Mouse (Mus musculus): ENCODE results near the gene Zmym2.

Zmym2 gene

DNA sequence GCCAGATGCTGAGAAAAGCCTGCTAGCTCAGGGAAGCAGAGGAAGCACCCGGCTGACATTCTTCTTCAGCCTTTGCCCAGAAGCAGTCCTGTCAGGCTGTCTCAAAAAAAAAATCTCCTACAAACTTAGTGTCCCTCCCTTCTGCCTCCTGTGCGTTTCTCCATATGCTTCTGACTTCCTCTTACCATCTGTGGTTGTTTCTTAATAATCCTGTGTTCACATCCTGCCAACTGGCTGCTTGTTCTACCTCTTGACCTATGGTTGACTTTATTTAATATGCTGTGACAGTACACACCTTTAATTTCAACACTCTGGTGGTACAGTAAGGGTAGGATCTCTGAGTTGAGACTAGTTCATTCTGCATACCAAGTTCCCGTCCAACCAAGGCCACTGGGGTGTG lies 32.1 kb downstream of the Zmym2 start:
- DNase-seq (ENCODE audit: low spot score in 2 of 2): no peak

DNA sequence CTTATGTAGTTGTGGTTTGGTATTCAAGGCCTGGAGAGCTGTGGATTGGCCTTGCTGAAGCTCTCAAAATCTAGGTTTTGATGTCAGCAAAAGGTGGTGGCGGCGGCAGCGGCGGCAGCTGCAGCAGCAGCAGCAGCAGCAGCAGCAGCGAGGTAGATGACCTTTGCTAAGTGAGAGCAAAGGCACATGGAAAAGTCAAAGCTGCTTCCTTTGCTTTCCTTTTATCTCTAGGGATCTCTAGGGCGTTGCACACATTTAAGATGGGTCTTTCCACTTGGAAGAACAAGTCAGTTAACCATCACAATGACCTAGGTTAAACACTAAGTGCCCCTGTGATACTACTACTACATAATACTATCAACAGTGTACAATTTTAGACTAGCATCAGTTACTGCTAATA lies 49.0 kb downstream of the Zmym2 start:
- no peak for DNase-seq (ENCODE audit: low spot score in 2 of 2)

DNA sequence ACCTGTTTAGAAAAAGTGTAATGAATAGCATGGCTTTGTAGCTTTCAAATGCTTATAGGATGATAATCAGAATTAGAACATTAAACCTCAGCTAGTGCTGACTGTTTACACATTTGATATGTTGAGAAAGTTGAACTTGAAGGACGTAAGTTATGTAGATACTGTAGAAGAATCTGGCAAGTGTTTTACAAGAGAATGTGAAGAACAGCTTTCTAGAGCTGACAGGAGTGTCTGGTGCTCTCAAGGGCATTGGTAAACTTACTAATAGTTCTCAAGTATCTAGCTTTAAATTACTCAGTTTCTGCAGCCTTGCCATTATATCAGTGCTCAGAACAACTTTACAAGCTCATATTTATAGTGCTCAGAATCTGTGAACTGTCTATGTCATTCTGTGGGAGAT lies 53.5 kb downstream of the Zmym2 start:
- no peak for DNase-seq (ENCODE audit: low spot score in 2 of 2)

DNA sequence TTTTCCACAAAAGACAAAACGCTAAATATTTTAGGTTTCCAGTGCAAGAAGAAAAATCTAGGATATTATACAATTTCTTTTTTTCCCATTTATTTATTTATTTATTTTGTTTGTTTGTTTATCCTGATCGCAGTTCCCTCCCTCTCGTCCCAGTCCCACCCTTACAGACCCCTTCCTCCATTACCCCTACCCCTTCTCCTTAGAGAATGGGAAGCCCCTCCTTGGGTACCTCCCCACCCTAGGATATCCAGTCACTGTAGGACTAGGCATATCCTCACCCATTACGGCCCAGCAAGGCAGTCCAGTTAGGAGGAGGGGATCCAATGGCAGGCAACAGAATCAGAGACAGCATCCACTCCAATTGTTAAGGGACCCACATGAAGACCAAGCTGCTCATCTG lies 66.5 kb downstream of the Zmym2 start:
- DNase-seq (ENCODE audit: low spot score in 2 of 2): no peak

DNA sequence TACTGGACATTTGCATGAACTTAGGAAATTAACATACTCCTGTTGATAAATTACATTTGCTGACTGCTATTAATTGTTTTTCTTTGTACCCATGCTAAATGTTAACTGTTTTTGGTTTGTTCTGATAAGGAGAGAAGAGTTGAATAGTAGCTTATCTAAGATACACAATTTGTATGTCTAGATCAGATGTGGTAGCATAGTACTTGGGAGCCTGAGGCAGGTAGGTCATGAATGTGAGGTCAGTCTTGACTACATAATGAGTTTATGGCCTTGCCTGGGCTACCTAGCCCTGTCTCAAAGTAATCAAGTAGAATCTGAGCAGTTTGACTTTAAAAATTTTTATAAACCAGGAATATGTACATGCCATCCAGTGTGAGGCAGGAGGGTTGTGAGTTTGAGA lies 67.9 kb downstream of the Zmym2 start:
- no peak for DNase-seq (ENCODE audit: low spot score in 2 of 2)

DNA sequence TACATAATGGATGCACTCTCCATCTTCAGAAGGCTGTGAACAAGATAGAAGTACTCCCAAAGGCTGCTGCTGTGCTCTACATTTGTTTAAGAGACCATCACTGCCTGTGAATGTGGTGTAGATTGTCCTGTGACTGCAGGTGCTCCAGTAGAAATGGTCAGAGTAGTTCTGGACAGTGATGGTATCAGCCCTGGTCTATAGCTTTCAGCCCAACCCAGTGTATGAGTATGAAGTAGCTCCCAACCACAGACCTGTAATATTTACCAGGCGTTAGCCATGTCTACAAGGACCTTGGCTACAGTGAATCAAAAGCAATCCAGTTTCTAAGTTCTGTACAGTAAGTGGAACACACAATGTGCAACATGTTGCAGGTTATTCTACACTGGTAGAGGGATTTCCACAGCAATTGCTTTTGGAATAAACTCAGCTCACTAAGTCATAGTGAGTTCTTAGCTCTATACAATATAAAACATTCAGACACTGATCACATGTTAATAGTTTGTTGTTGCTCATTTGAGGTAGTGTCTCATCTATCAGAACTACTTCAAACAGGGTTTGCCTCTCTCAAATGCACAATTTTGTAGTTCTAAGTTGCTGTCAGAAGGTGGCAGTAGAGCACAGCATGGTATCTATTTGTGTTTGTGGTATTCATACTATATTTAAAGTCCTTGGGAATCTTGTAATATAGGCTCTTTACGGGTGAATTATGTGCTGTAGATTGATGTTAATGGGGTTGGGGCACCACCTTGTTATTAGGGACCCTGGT lies 77.7 kb downstream of the Zmym2 start:
- DNase-seq (ENCODE audit: low spot score in 2 of 2): no peak

DNA sequence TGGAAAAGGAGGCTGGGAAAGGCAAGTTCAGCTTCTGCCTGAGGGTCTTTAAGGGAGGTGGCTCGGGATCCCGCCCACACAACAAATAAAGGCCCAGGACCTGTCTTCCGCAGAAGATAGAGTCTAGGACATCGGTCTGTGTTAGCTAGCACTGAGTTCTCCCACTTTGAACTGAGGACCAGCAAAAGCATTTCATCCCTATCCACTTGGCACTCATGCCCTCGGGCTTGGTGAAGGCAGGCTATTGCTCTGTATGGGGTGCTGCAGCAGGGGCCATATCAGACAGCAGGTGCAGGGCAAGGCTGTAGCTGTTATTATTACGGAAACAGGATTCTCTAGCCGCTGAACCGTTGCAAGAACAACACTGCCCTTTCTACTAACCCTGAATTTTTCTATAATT lies 83.2 kb downstream of the Zmym2 start:
- DNase-seq (ENCODE audit: low spot score in 2 of 2): no peak

DNA sequence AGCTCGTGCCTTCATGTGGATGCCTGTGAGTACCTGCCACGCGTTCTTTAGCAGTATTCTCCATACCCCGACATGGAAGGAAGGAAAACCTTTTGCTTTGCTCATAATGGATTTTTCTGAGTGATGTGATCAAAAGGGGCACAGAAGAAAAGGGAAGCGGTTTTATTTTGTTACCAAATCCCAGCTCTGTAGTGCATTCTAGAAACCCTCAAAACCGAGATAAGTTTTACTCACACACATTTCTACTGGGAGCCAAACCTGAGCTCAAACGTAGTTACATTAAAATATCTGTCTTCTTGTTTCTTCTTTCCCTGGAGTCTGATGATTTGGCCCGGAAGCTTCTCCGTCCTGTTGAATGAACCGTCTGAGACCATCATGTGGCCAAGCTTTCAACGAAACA lies 83.7 kb downstream of the Zmym2 start:
- no peak for DNase-seq (ENCODE audit: low spot score in 2 of 2)

DNA sequence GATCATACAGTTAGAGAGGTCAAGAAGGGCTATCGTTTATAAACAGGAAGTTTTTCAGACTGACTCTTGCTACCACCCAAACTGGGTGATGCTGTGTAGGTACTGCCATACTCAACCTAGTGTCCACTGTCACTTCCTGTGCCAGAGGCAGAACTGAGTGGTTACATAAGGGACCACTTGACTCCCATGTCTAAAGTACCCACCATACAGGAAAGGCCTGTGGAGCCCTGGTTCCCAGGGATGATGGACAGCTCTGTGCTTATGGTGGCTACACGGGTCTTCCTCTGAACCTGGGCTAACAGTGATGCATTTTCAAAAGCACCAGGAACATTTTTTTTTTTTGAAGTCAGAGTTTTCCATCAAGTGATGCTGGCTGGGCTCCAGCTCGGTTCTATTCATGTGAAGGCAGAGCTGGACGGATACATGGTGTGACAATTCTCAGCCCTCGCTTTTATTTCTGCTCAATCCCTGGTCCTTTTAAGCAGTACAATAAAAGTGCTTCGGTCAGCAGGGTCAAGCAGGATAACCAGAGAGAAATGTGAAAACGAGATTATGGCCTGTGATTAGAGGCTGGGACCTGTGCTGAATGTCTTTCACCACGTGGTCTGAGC lies 91.7 kb downstream of the Zmym2 start:
- DNase-seq (ENCODE audit: low spot score in 2 of 2): no peak

DNA sequence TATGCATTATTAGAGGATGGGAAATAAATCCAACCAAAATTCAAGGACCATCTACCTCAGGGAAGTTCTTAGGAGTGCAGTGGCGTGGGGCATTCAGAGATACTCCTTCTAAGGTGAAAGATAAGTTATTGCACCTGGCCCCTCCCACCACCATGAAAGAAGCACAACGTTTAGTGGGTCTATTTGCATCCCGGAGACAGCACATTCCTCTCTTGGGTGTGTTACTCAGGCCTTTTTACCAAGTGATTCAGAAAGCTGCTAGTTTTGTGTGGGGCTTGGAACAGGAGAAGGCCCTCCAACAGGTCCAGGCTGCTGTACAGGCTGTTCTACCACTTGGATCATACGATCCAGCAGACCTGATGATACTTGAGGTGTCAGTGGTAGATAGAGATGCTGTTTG lies 102.2 kb downstream of the Zmym2 start:
- no peak for DNase-seq (ENCODE audit: low spot score in 2 of 2)

Measured in urinary bladder, postnatal 4 days (tissue).